Mouse (Mus musculus): Measurements from ENCODE around the gene Olfr1537. TPM values are rescaled to one million over a fixed set of nuclear protein-coding genes. Genes with fewer than 3 reads are reported as not detected.

Olfr1537 gene
- not detected in 2 replicates for total RNA-seq (2021)
- long read RNA-seq, experiment 1 = 0 reads
- long read RNA-seq, experiment 2 = 0 reads

- DNase-seq = no peak
Measured at GRCm38 (mm10) chr9:39249894-39250293, at the start of gene Olfr1537. Gene Olfr1537, minus strand, starts transcription at chr9:39249994.

- no peak for DNase-seq
Measured at GRCm38 (mm10) chr9:39287136-39287535, 37.3 kb upstream of the Olfr1537 start.

GRCm38 (mm10) chr9:39276718-39277117, 26.9 kb upstream of the Olfr1537 start, which contains the start of gene Olfr945:
Gene Olfr945, minus strand, starts transcription at chr9:39276818.
- DNase-seq = no peak

- no peak for DNase-seq
Measured at GRCm38 (mm10) chr9:39201620-39202019, 48.2 kb downstream of the Olfr1537 start, which contains the start of gene Olfr944. Gene Olfr944, plus strand, starts transcription at chr9:39201920.

Other genes starting within 250 kb of the Olfr1537 start
- gene Olfr146, start 226.6 kb downstream of the Olfr1537 start, total RNA-seq (2021) = not detected in 2 replicates
- gene Olfr937, start 185.0 kb downstream of the Olfr1537 start, total RNA-seq (2021) = not detected in 2 replicates
- not detected in 2 replicates for gene Olfr938, start 171.1 kb downstream of the Olfr1537 start, total RNA-seq (2021)
- not detected in 2 replicates for gene Olfr27, start 121.9 kb downstream of the Olfr1537 start, total RNA-seq (2021)
- not detected in 2 replicates for gene Olfr943, start 83.7 kb downstream of the Olfr1537 start, total RNA-seq (2021)
- gene Olfr944, start 48.1 kb downstream of the Olfr1537 start, total RNA-seq (2021) = not detected in 2 replicates
- gene Olfr945, start 26.8 kb upstream of the Olfr1537 start, total RNA-seq (2021) = not detected in 2 replicates
- gene Olfr948, start 76.1 kb upstream of the Olfr1537 start, total RNA-seq (2021) = not detected in 2 replicates
- not detected in 2 replicates for gene Olfr951, start 137.4 kb upstream of the Olfr1537 start, total RNA-seq (2021)
- not detected in 2 replicates for gene Olfr952, start 177.2 kb upstream of the Olfr1537 start, total RNA-seq (2021)
- gene Olfr954, start 206.7 kb upstream of the Olfr1537 start, total RNA-seq (2021) = not detected in 2 replicates
- gene Olfr955, start 221.9 kb upstream of the Olfr1537 start, total RNA-seq (2021) = not detected in 2 replicates
- gene Olfr44, start 244.0 kb upstream of the Olfr1537 start, total RNA-seq (2021) = not detected in 2 replicates